23 mouse cellular contexts compared by ENCODE assay signal in genomic region chr4:54074226-54074625, GRCm38 (mm10).
DNase-seq lines count a peak whose midpoint lies in the region; ATAC-seq and TF ChIP-seq lines count a peak whose summit lies in the region.
"Had no signal": no experiment of that assay in that cellular context is flagged by ENCODE, and none has a peak within 500 bp of the region (broad histone marks: within the 10 kb centered on the region; RNA-seq: fewer than 3 reads in every experiment).

No protein-coding gene starts in this region.

- DNase-seq in forebrain, embryonic 11.5 days (ENCODE audit: low spot score) = no peak
- DNase-seq in forebrain, postnatal 0 days = no peak
- DNase-seq in limb, embryonic 10.5 days (ENCODE audit: low spot score) = no peak
- no peak for DNase-seq in embryonic facial prominence, embryonic 10.5 days (ENCODE audit: low spot score)
- no peak for DNase-seq in frontal cortex, postnatal 14 days (ENCODE audit: low spot score in 2 of 2)
- DNase-seq: adrenal gland, adult 8-10 months; cerebellum, adult 11-12 months; cerebellum, postnatal 14 days; gastrocnemius, postnatal 25 days; heart, adult 2 months; kidney, adult 11 months; kidney, postnatal 36 days; lung, embryonic 14.5 days; thymus, postnatal 4 days had no signal

- peaks cover 5% of the 10 kb centered on the region for H3K4me1 ChIP-seq in forebrain, embryonic 11.5 days (replicated peaks; ENCODE audit: control insufficient read depth, insufficient read depth, low read length)
- peaks cover 10% of the 10 kb centered on the region for H3K4me1 ChIP-seq in forebrain, postnatal 0 days (ENCODE audit: insufficient read depth)
- 0 out of 2 replicates have a peak, but pooled peaks cover 8% of the 10 kb centered on the region for H3K4me1 ChIP-seq in limb, embryonic 12.5 days (replicated peaks)
- peaks cover 5% of the 10 kb centered on the region; the same call in 1 of the 2 replicates for H3K4me1 ChIP-seq in limb, embryonic 10.5 days
- H3K4me1 ChIP-seq in E14TG2a.4 (replicated peaks; ENCODE audit: low read depth, low read length) = peaks cover 38% of the 10 kb centered on the region
- H3K4me1 ChIP-seq in embryonic facial prominence, embryonic 10.5 days = peaks cover 17% of the 10 kb centered on the region
- H3K4me1 ChIP-seq: embryonic facial prominence, embryonic 12.5 days; kidney, embryonic 15.5 days had no signal

- ATAC-seq in forebrain, embryonic 11.5 days (replicated peaks; ENCODE audit: low FRiP score) = no peak
- no peak for ATAC-seq in forebrain, postnatal 0 days
- peak; percentile 42; the same call in 1 of the 2 replicates for ATAC-seq in limb, embryonic 12.5 days (ENCODE audit: insufficient number of reproducible peaks, insufficient read depth, low FRiP score, low TSS enrichment, low read depth)
- ATAC-seq: activated CD4-positive, CD25-positive, alpha-beta regulatory T cell, adult 4 months; Patski had no signal

- 51% methylated on average over 5 of the region's 5 CpGs for WGBS in forebrain, embryonic 11.5 days
- 69% methylated on average over 5 of the region's 5 CpGs for WGBS in forebrain, postnatal 0 days
- WGBS in limb, embryonic 12.5 days = 50% methylated on average over 5 of the region's 5 CpGs
- 57% methylated on average over 5 of the region's 5 CpGs for WGBS in limb, embryonic 10.5 days
- 58% methylated on average over 5 of the region's 5 CpGs for WGBS in embryonic facial prominence, embryonic 10.5 days

- H3K9me3 ChIP-seq in forebrain, embryonic 11.5 days (ENCODE audit: control insufficient read depth, low read length) = no peaks in the 10 kb centered on the region; the same call in 1 of the 2 replicates
- no peaks in the 10 kb centered on the region for H3K9me3 ChIP-seq in forebrain, postnatal 0 days (ENCODE audit: low read length)
- H3K9me3 ChIP-seq in limb, embryonic 12.5 days = peaks cover 11% of the 10 kb centered on the region
- no peaks in the 10 kb centered on the region for H3K9me3 ChIP-seq in limb, embryonic 10.5 days (replicated peaks)
- peaks cover 21% of the 10 kb centered on the region for H3K9me3 ChIP-seq in E14TG2a.4 (ENCODE audit: low read length)
- H3K9me3 ChIP-seq in embryonic facial prominence, embryonic 10.5 days = peaks cover 10% of the 10 kb centered on the region

- no peak overlapping the region for H3K4me3 ChIP-seq in forebrain, embryonic 11.5 days (ENCODE audit: low read depth, low read length)
- H3K4me3 ChIP-seq in forebrain, postnatal 0 days (ENCODE audit: low read depth, low read length) = no peak overlapping the region
- no peak overlapping the region for H3K4me3 ChIP-seq in limb, embryonic 12.5 days (replicated peaks)
- no peak overlapping the region for H3K4me3 ChIP-seq in limb, embryonic 10.5 days
- H3K4me3 ChIP-seq in E14TG2a.4 (replicated peaks; ENCODE audit: low read length) = peak overlapping the region; percentile 37
- H3K4me3 ChIP-seq in embryonic facial prominence, embryonic 10.5 days = no peak overlapping the region
- H3K4me3 ChIP-seq: embryonic facial prominence, embryonic 12.5 days; heart, adult 2 months; kidney, embryonic 15.5 days; limb, embryonic 13.5 days had no signal

- no peak for TF ChIP-seq CTCF in forebrain, postnatal 0 days (IDR thresholded peaks at IDR 0.05; ENCODE audit: low read depth)
- no peak for TF ChIP-seq CTCF in E14TG2a.4 (conservative IDR thresholded peaks at IDR 0.05; ENCODE audit: low read length)

- peak overlapping the region; percentile 85; the same call in 1 of the 2 replicates for H3K27ac ChIP-seq in forebrain, embryonic 11.5 days (ENCODE audit: low read depth, low read length)
- H3K27ac ChIP-seq in forebrain, postnatal 0 days (ENCODE audit: low read depth, low read length) = no peak overlapping the region
- no peak overlapping the region for H3K27ac ChIP-seq in limb, embryonic 12.5 days
- H3K27ac ChIP-seq in limb, embryonic 10.5 days = no peak overlapping the region
- peak overlapping the region; percentile 15; the same call in 1 of the 2 replicates for H3K27ac ChIP-seq in embryonic facial prominence, embryonic 10.5 days (replicated peaks)
- H3K27ac ChIP-seq: embryonic facial prominence, embryonic 12.5 days; heart, adult 2 months; kidney, embryonic 15.5 days; limb, embryonic 13.5 days; liver, embryonic 14.5 days had no signal

- H3K27me3 ChIP-seq in forebrain, embryonic 11.5 days (ENCODE audit: control insufficient read depth, insufficient read depth, low read length) = no peaks in the 10 kb centered on the region
- H3K27me3 ChIP-seq in forebrain, postnatal 0 days (ENCODE audit: insufficient read depth, low read length) = no peaks in the 10 kb centered on the region
- H3K27me3 ChIP-seq in limb, embryonic 12.5 days = no peaks in the 10 kb centered on the region
- H3K27me3 ChIP-seq in limb, embryonic 10.5 days (ENCODE audit: low read depth, poor library complexity, severe bottlenecking) = no peaks in the 10 kb centered on the region
- no peaks in the 10 kb centered on the region for H3K27me3 ChIP-seq in E14TG2a.4 (ENCODE audit: insufficient read depth, low read length)
- H3K27me3 ChIP-seq in embryonic facial prominence, embryonic 10.5 days (replicated peaks; ENCODE audit: low read depth, poor library complexity, severe bottlenecking) = no peaks in the 10 kb centered on the region
- H3K27me3 ChIP-seq: embryonic facial prominence, embryonic 12.5 days; kidney, embryonic 15.5 days; limb, embryonic 13.5 days; Patski had no signal

- H3K4me2 ChIP-seq in forebrain, embryonic 11.5 days (ENCODE audit: low read depth, low read length, severe bottlenecking) = no peak overlapping the region
- no peak overlapping the region for H3K4me2 ChIP-seq in forebrain, postnatal 0 days (ENCODE audit: low read depth)
- H3K4me2 ChIP-seq in limb, embryonic 12.5 days = no peak overlapping the region
- H3K4me2 ChIP-seq: embryonic facial prominence, embryonic 12.5 days; kidney, embryonic 15.5 days; limb, embryonic 13.5 days; lung, embryonic 14.5 days had no signal

- no peak overlapping the region for H3K9ac ChIP-seq in forebrain, embryonic 11.5 days (ENCODE audit: low read length)
- no peak overlapping the region for H3K9ac ChIP-seq in forebrain, postnatal 0 days
- no peak overlapping the region for H3K9ac ChIP-seq in limb, embryonic 12.5 days (replicated peaks)
- H3K9ac ChIP-seq: embryonic facial prominence, embryonic 12.5 days; kidney, embryonic 15.5 days; limb, embryonic 13.5 days; liver, embryonic 14.5 days; lung, embryonic 14.5 days had no signal

- no peaks in the 10 kb centered on the region for H3K36me3 ChIP-seq in forebrain, embryonic 11.5 days (ENCODE audit: control insufficient read depth, insufficient read depth, low read length)
- no peaks in the 10 kb centered on the region for H3K36me3 ChIP-seq in forebrain, postnatal 0 days (ENCODE audit: insufficient read depth)
- no peaks in the 10 kb centered on the region for H3K36me3 ChIP-seq in limb, embryonic 12.5 days
- H3K36me3 ChIP-seq in limb, embryonic 10.5 days = no peaks in the 10 kb centered on the region
- H3K36me3 ChIP-seq in E14TG2a.4 (ENCODE audit: insufficient read depth, low read length) = no peaks in the 10 kb centered on the region
- 0 out of 2 replicates have a peak, but pooled peaks cover 6% of the 10 kb centered on the region for H3K36me3 ChIP-seq in embryonic facial prominence, embryonic 10.5 days (replicated peaks)
- H3K36me3 ChIP-seq: embryonic facial prominence, embryonic 12.5 days; G1E; kidney, embryonic 15.5 days; limb, embryonic 13.5 days had no signal

Comparison
In these comparisons a context has a peak if more than half of its experiments do, and no peak if none do; other contexts are left out.
1. H3K27ac ChIP-seq: peak in forebrain, embryonic 11.5 days (single experiment) and embryonic facial prominence, embryonic 10.5 days (single experiment); none in forebrain, postnatal 0 days (single experiment), limb, embryonic 12.5 days (single experiment) and limb, embryonic 10.5 days (single experiment).